Mouse (Mus musculus) layer of hippocampus, postnatal 36 days (tissue): Measurements from ENCODE around the gene Arsa. TPM values are rescaled to one million over a fixed set of nuclear protein-coding genes. Genes with fewer than 3 reads are reported as not detected.

Experiments used
- DNase-seq, 2 experiments: peaks; one replicate each; pipeline ENCODE4 v3.0.0; 2022
- total RNA-seq, 2 experiments: library from RNA; stranded (reverse); gene quantifications; 2 replicates each; pipeline ENCODE4 v1.2.3; 2021

Gene Arsa
- total RNA-seq, 2 experiments from 2014 or later: 28.6 to 30.6 TPM

- DNase-seq: no peak
These were observed 17.7 kb upstream of the Arsa start for GRCm38 (mm10) chr15:89494970-89495369.

- DNase-seq: no peak
These were observed 11.4 kb upstream of the Arsa start for GRCm38 (mm10) chr15:89488611-89489117.

- DNase-seq: no peak
These were observed 11.0 kb upstream of the Arsa start for GRCm38 (mm10) chr15:89488182-89488581.

DNA sequence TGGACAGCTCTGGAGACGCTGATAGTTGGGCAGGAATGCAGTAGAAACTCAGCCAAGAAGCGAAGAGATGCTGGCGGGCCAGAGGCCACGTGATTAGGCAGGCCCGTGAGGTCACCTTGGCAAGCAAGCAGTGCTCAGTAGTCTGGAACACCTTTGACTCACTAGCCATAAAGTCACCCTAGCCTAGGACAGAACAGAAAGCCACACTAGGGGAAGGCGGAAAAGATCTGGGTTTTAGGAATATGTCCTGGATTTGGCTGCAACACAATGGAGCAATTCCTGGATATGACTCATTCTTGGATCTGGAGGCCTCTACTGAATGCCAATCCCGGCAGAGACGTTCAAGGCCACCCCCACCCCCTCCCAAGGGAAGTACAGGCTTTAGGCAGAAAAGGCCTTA is 3.4 kb upstream of the Arsa start:
- DNase-seq: no peak

GRCm38 (mm10) chr15:89478622-89479021 is 1.4 kb upstream of the Arsa start:
- DNase-seq: no peak

DNA sequence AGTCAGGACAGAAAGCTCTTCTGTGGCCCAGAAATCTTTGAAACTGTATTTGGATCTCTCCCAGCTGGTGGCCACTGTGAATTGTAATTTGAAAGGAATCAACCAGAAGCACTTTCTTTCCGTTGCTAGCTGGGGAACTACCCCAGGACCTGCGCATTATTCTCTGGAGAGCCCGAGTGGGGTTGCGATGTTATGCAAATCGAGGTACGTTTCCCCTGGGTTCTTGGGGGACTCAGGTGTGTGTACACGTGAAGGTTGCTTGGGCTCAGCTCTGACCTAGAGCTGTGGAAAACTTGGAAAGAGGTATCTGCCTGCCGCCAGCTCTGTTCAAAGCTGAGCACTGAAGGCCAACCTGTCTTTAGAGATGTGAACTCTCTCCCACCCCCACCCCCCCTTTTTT is 581 bp upstream of the Arsa start:
- DNase-seq: no peak

DNA sequence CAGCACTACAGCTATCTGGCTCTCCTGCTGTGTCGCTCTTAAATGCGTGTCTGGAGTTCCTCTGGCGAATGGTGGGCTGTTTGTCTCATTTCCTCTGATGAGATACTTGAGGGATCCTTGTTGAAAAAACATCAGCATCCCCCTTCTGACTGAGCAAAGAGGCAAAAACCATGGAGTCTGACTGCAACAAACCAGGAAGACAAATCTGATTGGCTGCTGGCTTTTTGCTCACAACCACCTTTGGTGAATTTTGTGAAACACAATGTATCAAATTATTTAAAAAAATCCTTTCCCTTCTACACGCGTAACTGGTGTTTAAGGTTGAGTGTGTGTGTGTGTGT is 780 bp downstream of the Arsa start:
- DNase-seq: no peak

- peak; percentile 93 to 94 for DNase-seq
These were observed 1.4 kb downstream of the Arsa start for GRCm38 (mm10) chr15:89475611-89476474.

- no peak for DNase-seq
These were observed 2.0 kb downstream of the Arsa start for GRCm38 (mm10) chr15:89475293-89475600.

GRCm38 (mm10) chr15:89474596-89475292 is 2.5 kb downstream of the Arsa start:
- no peak for DNase-seq

GRCm38 (mm10) chr15:89473921-89474320 is 3.3 kb downstream of the Arsa start:
- no peak for DNase-seq

DNA sequence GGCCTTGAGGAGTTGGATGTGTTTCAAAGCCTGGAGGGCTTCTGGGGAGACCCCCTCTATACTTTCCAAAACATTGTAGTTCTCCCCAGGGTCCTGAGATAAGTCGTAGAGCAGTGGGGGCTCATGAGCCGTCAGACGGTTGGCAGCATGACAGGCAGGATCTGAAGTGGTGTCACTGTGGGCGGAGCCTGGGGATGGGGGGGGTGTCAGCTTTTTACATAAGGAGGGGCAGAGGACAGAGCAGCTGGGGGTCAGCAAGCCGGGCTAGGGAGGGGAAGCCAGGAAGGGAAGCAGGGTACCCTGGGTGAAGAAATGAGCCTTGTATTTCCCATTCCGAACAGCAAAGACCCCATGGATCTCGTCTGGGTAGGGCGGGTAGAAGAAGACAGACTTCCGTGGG is 3.9 kb downstream of the Arsa start:
- no peak for DNase-seq

DNA sequence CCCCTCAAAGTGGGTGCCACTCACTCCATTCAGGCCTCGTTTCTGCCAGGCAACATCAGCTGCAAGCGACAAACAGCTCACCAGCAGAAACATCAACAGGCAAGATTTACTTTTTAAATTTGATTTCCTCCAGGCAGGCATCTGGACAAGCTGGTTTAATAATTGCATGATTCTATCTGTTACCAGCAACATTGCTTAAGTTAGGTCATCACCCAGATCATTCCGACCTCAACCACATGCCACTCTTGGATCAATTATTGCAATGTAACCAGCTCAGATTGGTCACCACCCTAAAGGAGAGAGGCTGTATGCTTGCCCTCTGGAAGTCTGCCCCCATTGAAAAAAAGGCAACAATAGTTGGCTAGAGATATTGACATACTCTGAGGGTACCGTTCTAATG is 5.7 kb downstream of the Arsa start:
- no peak for DNase-seq

DNA sequence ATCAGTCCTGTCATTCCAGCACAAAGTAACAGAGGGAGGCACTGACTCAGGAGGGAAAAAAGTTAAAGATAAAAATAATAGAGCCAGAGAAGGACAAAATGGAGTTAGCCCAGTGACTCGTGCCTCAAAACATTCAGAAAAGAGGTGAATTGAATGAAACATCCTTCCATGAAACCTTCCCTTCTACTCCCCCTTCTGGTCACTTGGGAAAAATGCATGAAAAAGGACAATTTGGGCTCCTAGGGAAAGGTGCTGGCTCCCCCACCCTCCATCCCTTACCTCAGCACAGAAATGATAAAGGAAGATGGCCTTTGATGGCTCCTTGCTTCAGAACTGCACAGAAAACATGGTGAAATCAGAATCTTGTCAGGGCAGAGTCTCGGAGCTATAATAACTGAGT is 8.6 kb downstream of the Arsa start:
- no peak for DNase-seq

GRCm38 (mm10) chr15:89465052-89465451 is 12.2 kb downstream of the Arsa start:
- DNase-seq: no peak

- no peak for DNase-seq
These were observed 13.6 kb downstream of the Arsa start for GRCm38 (mm10) chr15:89463334-89464235.

DNA sequence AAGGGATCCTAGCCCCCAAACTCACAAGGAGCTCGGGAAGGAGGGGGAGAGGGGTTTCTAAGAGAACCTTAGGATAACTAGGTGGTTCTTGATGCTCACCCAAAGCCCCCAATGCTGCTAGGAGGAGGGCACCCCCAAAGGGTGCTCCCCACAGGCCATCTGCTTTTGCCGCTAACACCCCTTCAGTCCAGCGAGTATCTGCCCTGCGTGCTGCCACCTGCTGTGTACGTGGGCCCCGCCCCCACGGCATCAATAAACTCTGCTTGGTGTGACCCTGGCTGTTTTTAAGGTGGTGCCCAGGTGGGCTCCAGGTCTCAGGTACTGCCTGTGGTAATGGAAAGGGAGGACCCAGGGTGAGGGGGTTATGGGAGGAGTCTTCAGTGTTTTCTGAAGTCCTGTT is 15.0 kb downstream of the Arsa start:
- no peak for DNase-seq

GRCm38 (mm10) chr15:89461321-89461720 is 15.9 kb downstream of the Arsa start:
- no peak for DNase-seq

DNA sequence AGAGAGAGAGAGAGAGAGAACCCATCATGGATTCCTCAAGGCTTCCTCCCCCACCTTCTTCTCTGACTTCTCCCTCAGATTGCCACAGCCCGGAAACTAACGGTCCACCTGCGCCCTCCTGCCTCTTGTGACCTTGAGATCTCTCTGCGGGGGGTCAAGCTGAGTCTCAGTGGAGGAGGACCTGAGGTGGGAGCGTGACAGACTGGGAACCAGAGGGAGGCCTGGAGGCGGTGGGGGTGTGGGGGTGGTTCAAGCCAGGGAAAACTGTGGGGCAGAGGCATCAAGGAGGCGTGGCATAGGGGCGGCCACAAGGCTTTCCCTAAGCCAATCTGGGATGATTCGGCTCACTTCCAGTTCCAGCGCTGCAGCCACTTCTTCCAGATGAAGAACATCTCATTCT is 16.9 kb downstream of the Arsa start:
- no peak for DNase-seq

DNA sequence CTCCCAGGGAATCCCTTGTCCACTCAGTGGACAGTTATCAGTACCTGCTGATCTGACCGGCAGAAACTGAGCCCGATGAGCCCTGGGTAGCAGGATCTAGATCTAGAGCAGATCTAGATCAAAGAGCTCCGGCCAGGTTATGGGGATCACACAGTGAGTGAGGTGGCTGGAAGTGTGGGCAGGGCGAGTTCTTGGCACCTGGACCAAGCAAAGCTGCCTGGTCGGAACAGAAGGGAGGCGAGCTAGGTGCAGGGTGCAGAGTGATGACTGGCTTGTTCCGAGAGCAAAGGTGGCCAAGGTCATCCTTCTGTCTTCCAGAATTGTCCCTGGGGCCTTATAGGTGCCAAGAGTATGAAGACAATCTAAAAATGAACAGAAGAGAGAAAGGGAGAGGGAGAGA is 17.4 kb downstream of the Arsa start:
- DNase-seq: no peak

DNA sequence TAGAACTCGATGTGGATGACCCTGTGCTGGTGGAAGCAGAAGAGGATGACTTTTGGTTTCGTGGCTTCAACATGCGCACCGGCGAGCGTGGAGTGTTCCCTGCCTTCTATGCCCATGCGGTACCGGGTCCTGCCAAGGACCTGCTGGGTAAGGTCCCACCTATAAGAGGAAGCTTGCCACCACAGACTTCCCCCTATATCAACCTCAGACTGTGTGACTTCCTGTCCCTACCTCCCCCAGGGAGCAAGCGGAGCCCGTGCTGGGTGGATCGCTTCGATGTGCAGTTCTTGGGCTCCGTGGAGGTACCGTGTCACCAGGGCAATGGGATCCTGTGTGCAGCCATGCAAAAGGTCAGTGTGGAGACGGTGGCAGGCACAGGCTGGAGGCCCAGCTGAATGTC is 18.3 kb downstream of the Arsa start:
- DNase-seq: no peak

DNA sequence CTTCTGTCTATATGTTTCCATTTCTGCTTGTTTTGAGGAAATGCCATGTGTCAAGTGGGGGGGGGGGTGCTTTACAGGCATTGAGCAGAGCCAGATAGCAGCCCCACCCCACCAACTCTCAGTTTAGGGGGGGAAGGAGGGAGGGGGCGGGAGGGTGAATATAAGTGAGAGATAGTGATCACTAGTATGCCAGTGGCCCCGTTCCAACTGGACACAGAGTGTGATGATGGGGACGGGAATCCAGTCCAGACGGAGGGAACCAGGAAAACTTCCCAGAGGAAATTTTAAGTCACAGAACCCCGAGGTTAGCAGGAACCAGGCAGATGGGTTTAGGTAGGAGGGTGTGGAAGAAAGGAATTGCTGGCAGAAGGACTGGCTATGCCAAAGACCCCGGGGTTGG is 21.6 kb downstream of the Arsa start:
- no peak for DNase-seq

DNA sequence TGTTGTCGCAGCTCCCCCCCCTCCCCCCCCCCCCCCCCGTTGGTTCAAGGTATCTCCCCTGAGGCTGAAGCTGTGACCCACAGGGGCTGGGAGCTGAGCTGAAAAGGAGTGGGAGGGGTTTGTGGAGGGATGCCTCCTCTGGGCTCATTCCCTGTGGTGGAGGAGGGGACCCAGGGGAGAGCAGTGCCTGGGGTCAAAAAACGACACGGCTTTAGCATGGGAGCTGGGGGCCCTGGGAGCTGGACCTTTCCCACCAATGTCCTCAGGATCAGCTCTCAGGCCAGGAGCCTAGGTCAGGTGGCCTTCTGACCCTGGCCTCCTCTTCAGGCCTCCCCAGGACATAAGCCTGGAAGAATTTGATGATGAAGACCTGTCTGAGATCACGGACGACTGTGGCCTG is 22.4 kb downstream of the Arsa start:
- no peak for DNase-seq
